In genomic region chr9:14585702-14586101, GRCm38 (mm10) we compare ENCODE assay signal across 18 mouse cellular contexts. TPM values are rescaled to one million over a fixed set of nuclear protein-coding genes. Genes with fewer than 3 reads are reported as not detected.
DNase-seq lines count a peak whose midpoint lies in the region; ATAC-seq and TF ChIP-seq lines count a peak whose summit lies in the region.
"Had no signal": no experiment of that assay in that cellular context is flagged by ENCODE, and none has a peak within 500 bp of the region (broad histone marks: within the 10 kb centered on the region; RNA-seq: fewer than 3 reads in every experiment).

No protein-coding gene starts in this region.

- H3K4me2 ChIP-seq in kidney, postnatal 0 days (ENCODE audit: low read length): no peak overlapping the region
- H3K4me2 ChIP-seq in limb, embryonic 15.5 days: no peak overlapping the region
- H3K4me2 ChIP-seq in stomach, postnatal 0 days (replicated peaks; ENCODE audit: low read depth): no peak overlapping the region
- H3K4me2 ChIP-seq: embryonic facial prominence, embryonic 12.5 days had no signal

- DNase-seq in kidney, postnatal 0 days (ENCODE audit: low spot score): peak; percentile 76
- DNase-seq in kidney, adult 2 months: no peak
- DNase-seq in NIH3T3 (ENCODE audit: low read depth): peak; percentile 74
- peak; percentile 52 for DNase-seq in embryonic facial prominence, embryonic 10.5 days (ENCODE audit: low spot score)
- no peak for DNase-seq in T-cell, adult 2 months (ENCODE audit: low spot score)
- no peak for DNase-seq in stomach, postnatal 0 days (ENCODE audit: low spot score)
- DNase-seq in spleen, postnatal 4 days (ENCODE audit: low spot score in 2 of 2): no peak
- DNase-seq: cerebellum, adult 18-20 months; heart, adult 11 months; layer of hippocampus, adult 9-11 months; left cerebral cortex, postnatal 4 days; thymus, postnatal 4 days had no signal

- H3K9ac ChIP-seq in kidney, postnatal 0 days (ENCODE audit: low read depth, low read length): no peak overlapping the region
- H3K9ac ChIP-seq in limb, embryonic 15.5 days: no peak overlapping the region
- no peak overlapping the region for H3K9ac ChIP-seq in stomach, postnatal 0 days (ENCODE audit: low read length)
- H3K9ac ChIP-seq: embryonic facial prominence, embryonic 12.5 days had no signal

- 7% methylated on average over 1 of the region's 1 CpGs for WGBS in kidney, postnatal 0 days
- 68% methylated on average over 1 of the region's 1 CpGs for WGBS in kidney, adult 2 months
- 30% methylated on average over 1 of the region's 1 CpGs for WGBS in embryonic facial prominence, embryonic 10.5 days
- 29% methylated on average over 1 of the region's 1 CpGs for WGBS in limb, embryonic 15.5 days
- WGBS in stomach, postnatal 0 days: 25% methylated on average over 1 of the region's 1 CpGs

- ATAC-seq in kidney, postnatal 0 days (replicated peaks; ENCODE audit: low FRiP score, low read depth): no peak
- peak; percentile 63; the same call in 1 of the 2 replicates for ATAC-seq in limb, embryonic 15.5 days (ENCODE audit: insufficient number of reproducible peaks, low FRiP score, low TSS enrichment, low read depth)
- no peak for ATAC-seq in stomach, postnatal 0 days (ENCODE audit: low FRiP score, low TSS enrichment)
- ATAC-seq: activated CD4-positive, CD25-positive, alpha-beta regulatory T cell, adult 4 months; intestine, postnatal 0 days had no signal

- 0 out of 2 replicates have a peak overlapping the region, but pooled peaks have one; percentile 13 for H3K27ac ChIP-seq in kidney, postnatal 0 days
- H3K27ac ChIP-seq in kidney, adult 2 months (ENCODE audit: insufficient read depth, low read depth, low read length): no peak overlapping the region
- no peak overlapping the region for H3K27ac ChIP-seq in embryonic facial prominence, embryonic 10.5 days (replicated peaks)
- H3K27ac ChIP-seq in limb, embryonic 15.5 days: 0 out of 2 replicates have a peak overlapping the region, but pooled peaks have one; percentile 33
- no peak overlapping the region for H3K27ac ChIP-seq in stomach, postnatal 0 days (replicated peaks)
- H3K27ac ChIP-seq: embryonic facial prominence, embryonic 12.5 days; midbrain, embryonic 10.5 days had no signal

- H3K36me3 ChIP-seq in kidney, postnatal 0 days (ENCODE audit: insufficient read depth, low read length): peaks cover 4% of the 10 kb centered on the region; the same call in 1 of the 2 replicates
- H3K36me3 ChIP-seq in kidney, adult 2 months (ENCODE audit: control insufficient read depth, insufficient read depth, low read length): no peaks in the 10 kb centered on the region
- peaks cover 65% of the 10 kb centered on the region for H3K36me3 ChIP-seq in embryonic facial prominence, embryonic 10.5 days (replicated peaks)
- H3K36me3 ChIP-seq in limb, embryonic 15.5 days: peaks cover 20% of the 10 kb centered on the region
- H3K36me3 ChIP-seq in stomach, postnatal 0 days (ENCODE audit: control insufficient read depth, insufficient read depth, low read length): peaks cover 3% of the 10 kb centered on the region; the same call in 1 of the 2 replicates

- H3K4me1 ChIP-seq in kidney, postnatal 0 days (replicated peaks; ENCODE audit: insufficient read depth, low read length): peaks cover 8% of the 10 kb centered on the region; the same call in 1 of the 2 replicates
- H3K4me1 ChIP-seq in kidney, adult 2 months (ENCODE audit: control insufficient read depth, insufficient read depth, low read length): no peaks in the 10 kb centered on the region
- H3K4me1 ChIP-seq in embryonic facial prominence, embryonic 10.5 days: peaks cover 27% of the 10 kb centered on the region
- H3K4me1 ChIP-seq in limb, embryonic 15.5 days: peaks cover 21% of the 10 kb centered on the region
- H3K4me1 ChIP-seq in stomach, postnatal 0 days (replicated peaks; ENCODE audit: control insufficient read depth, insufficient read depth): no peaks in the 10 kb centered on the region

- no peak for TF ChIP-seq POLR2A in kidney, adult 2 months (IDR thresholded peaks at IDR 0.05; ENCODE audit: low read depth, low read length)

- no peaks in the 10 kb centered on the region for H3K9me3 ChIP-seq in kidney, postnatal 0 days (replicated peaks; ENCODE audit: low read length)
- no peaks in the 10 kb centered on the region for H3K9me3 ChIP-seq in embryonic facial prominence, embryonic 10.5 days
- H3K9me3 ChIP-seq in limb, embryonic 15.5 days: no peaks in the 10 kb centered on the region
- H3K9me3 ChIP-seq in stomach, postnatal 0 days (ENCODE audit: control insufficient read depth, low read length): no peaks in the 10 kb centered on the region
- H3K9me3 ChIP-seq: embryonic facial prominence, embryonic 12.5 days; midbrain, embryonic 10.5 days had no signal

- TF ChIP-seq CTCF in kidney, postnatal 0 days (IDR thresholded peaks at IDR 0.05; ENCODE audit: low read depth): peak; percentile 14; the same call in 1 of the 2 replicates
- TF ChIP-seq CTCF in kidney, adult 2 months (conservative IDR thresholded peaks at IDR 0.05; ENCODE audit: insufficient read depth, insufficient read length, low read depth, low read length): no peak
- TF ChIP-seq CTCF in stomach, postnatal 0 days (IDR thresholded peaks at IDR 0.05; ENCODE audit: low read depth): no peak

- H3K27me3 ChIP-seq in kidney, postnatal 0 days (ENCODE audit: insufficient read depth, low read length): no peaks in the 10 kb centered on the region
- H3K27me3 ChIP-seq in kidney, adult 2 months (replicated peaks; ENCODE audit: control insufficient read depth, insufficient read depth, low read length): no peaks in the 10 kb centered on the region
- H3K27me3 ChIP-seq in embryonic facial prominence, embryonic 10.5 days (replicated peaks; ENCODE audit: low read depth, poor library complexity, severe bottlenecking): no peaks in the 10 kb centered on the region
- no peaks in the 10 kb centered on the region for H3K27me3 ChIP-seq in limb, embryonic 15.5 days
- no peaks in the 10 kb centered on the region for H3K27me3 ChIP-seq in stomach, postnatal 0 days (ENCODE audit: control insufficient read depth, insufficient read depth, low read length)
- H3K27me3 ChIP-seq: CH12.LX; embryonic facial prominence, embryonic 12.5 days had no signal

- H3K4me3 ChIP-seq in kidney, postnatal 0 days (replicated peaks; ENCODE audit: low read depth, low read length): no peak overlapping the region
- no peak overlapping the region for H3K4me3 ChIP-seq in kidney, adult 2 months (ENCODE audit: insufficient read depth, low read depth, low read length)
- H3K4me3 ChIP-seq in embryonic facial prominence, embryonic 10.5 days: no peak overlapping the region
- no peak overlapping the region for H3K4me3 ChIP-seq in limb, embryonic 15.5 days
- no peak overlapping the region for H3K4me3 ChIP-seq in stomach, postnatal 0 days (ENCODE audit: low read depth, low read length)
- H3K4me3 ChIP-seq: embryonic facial prominence, embryonic 12.5 days; midbrain, embryonic 10.5 days had no signal

- no peak for TF ChIP-seq EP300 in stomach, postnatal 0 days (optimal IDR thresholded peaks at IDR 0.05)

RNA-seq across cellular contexts. Expression of gene Amotl1, which starts 59.2 kb away (rescaled TPM):
- 12.0 and 12.8 TPM in 2 replicates for polyA plus RNA-seq in kidney, postnatal 0 days (2015; fragmentation: Nextera tagmentation; extraction: Ambion mirVana)
- polyA plus RNA-seq in kidney, adult 2 months (2012; rRNA removed): 15.5 and 19.4 TPM in 2 replicates
- 23.1 and 27.4 TPM in 2 replicates for polyA plus RNA-seq in embryonic facial prominence, embryonic 10.5 days (2016; fragmentation: Nextera tagmentation; extraction: Ambion mirVana)
- 35.3 and 36.1 TPM in 2 replicates for polyA plus RNA-seq in limb, embryonic 15.5 days (2015; fragmentation: Nextera tagmentation; extraction: Ambion mirVana)
- polyA plus RNA-seq in stomach, postnatal 0 days (2015; fragmentation: Nextera tagmentation; extraction: Ambion mirVana): 7.3 and 7.7 TPM in 2 replicates

Comparison
In these comparisons a context has a peak if more than half of its experiments do, and no peak if none do; other contexts are left out.
1. DNase-seq: peak in kidney, postnatal 0 days (single experiment), NIH3T3 (single experiment) and embryonic facial prominence, embryonic 10.5 days (single experiment); none in kidney, adult 2 months (single experiment), T-cell, adult 2 months (single experiment), stomach, postnatal 0 days (single experiment) and spleen, postnatal 4 days (0 of 2).
2. H3K27ac ChIP-seq: peak in kidney, postnatal 0 days (single experiment) and limb, embryonic 15.5 days (single experiment); none in kidney, adult 2 months (single experiment), embryonic facial prominence, embryonic 10.5 days (single experiment) and stomach, postnatal 0 days (single experiment).